Mouse (Mus musculus) kidney, adult 2 months (tissue): Measurements from ENCODE around the gene Sp7. TPM values are rescaled to one million over a fixed set of nuclear protein-coding genes. Genes with fewer than 3 reads are reported as not detected.
A peak's percentile ranks its signal among the peaks of the same experiment; 100 is the strongest.

Experiments used
- DNase-seq: peaks from one replicate; pipeline ENCODE4 v3.0.0; 2021
- H3K27ac ChIP-seq: fragments of 200-500 bp; 2 replicates; pipeline ENCODE4 v1.5.1; 2012; ENCODE audit warnings: low read depth, low read length, control low read depth, inconsistent platforms; ENCODE audit not compliant: insufficient read depth
- H3K27me3 ChIP-seq: fragments of 200-500 bp; replicated peaks from 2 replicates; pipeline ENCODE4 v1.6.1; 2012; ENCODE audit warnings: mild to moderate bottlenecking, moderate library complexity, low read length, inconsistent platforms; ENCODE audit not compliant: control insufficient read depth, insufficient read depth
- H3K36me3 ChIP-seq: fragments of 200-500 bp; 2 replicates; pipeline ENCODE4 v1.6.1; 2012; ENCODE audit warnings: mild to moderate bottlenecking, moderate library complexity, low read length, inconsistent platforms; ENCODE audit not compliant: control insufficient read depth, insufficient read depth
- H3K4me1 ChIP-seq: fragments of 200-500 bp; 2 replicates; pipeline ENCODE4 v1.6.1; 2011; ENCODE audit warnings: low read length; ENCODE audit not compliant: control insufficient read depth, insufficient read depth
- H3K4me3 ChIP-seq: fragments of 200-500 bp; 2 replicates; pipeline ENCODE4 v1.5.1; 2011; ENCODE audit warnings: mild to moderate bottlenecking, low read depth, low read length, control low read depth; ENCODE audit not compliant: insufficient read depth
- CTCF ChIP-seq: fragments of 200-500 bp; conservative IDR thresholded peaks from 2 replicates; pipeline ENCODE4 v1.5.1; 2011; ENCODE audit warnings: low read depth, mild to moderate bottlenecking, control low read depth, low read length, moderate library complexity, mixed read lengths; ENCODE audit not compliant: insufficient read depth, insufficient read length
- POLR2A ChIP-seq: fragments of 200-500 bp; IDR thresholded peaks from one replicate; pipeline ENCODE4 v1.6.1; 2011; ENCODE audit warnings: low read depth, low read length, control low read depth
- WGBS: fragments of 180-500 bp; shearing (Covaris S2); methylation state at CpG from one replicate; pipeline ENCODE4 v1.1.7; 2018; 5-methylcytosine and 5-hydroxymethylcytosine counted together
- polyA plus RNA-seq: library from polyadenylated mRNA; depleted of rRNA; stranded (reverse); fragments of >200 nt; gene quantifications from 2 replicates; pipeline ENCODE4 v1.2.3, GENCODE M21; 2012; rRNA removed

Gene Sp7
- 0.05 and 0.06 TPM in 2 replicates for polyA plus RNA-seq

- no peaks in the 10 kb centered on the region for H3K27me3 ChIP-seq
- H3K4me3 ChIP-seq, result no peak within 1 kb of the TSS
- DNase-seq, result no peak
Measured at GRCm38 (mm10) chr15:102366733-102367344, at the start of gene Sp7. Gene Sp7 (minus strand): TSS chr15:102367182.

GRCm38 (mm10) chr15:102413687-102414086 is 46.7 kb upstream of the Sp7 start:
- no peak for DNase-seq
- no peaks in the 10 kb centered on the region for H3K27me3 ChIP-seq
- no peak overlapping the region for H3K4me3 ChIP-seq
- no peak for TF ChIP-seq CTCF
- no peak for TF ChIP-seq POLR2A
- H3K4me1 ChIP-seq, result peaks cover 5% of the 10 kb centered on the region; the same call in 1 of the 2 replicates
- no peak overlapping the region for H3K27ac ChIP-seq
- H3K36me3 ChIP-seq, result peaks cover 5% of the 10 kb centered on the region

More at GRCm38 (mm10) chr15:102366733-102367344, at the start of gene Sp7:
- TF ChIP-seq POLR2A, result no peak
- no peak for TF ChIP-seq CTCF
- H3K36me3 ChIP-seq, result no peaks in the 10 kb centered on the region
- no peaks in the 10 kb centered on the region for H3K4me1 ChIP-seq
- WGBS, result 7% methylated on average over 15 of the region's 15 CpGs
- no peak within 1 kb of the TSS for H3K27ac ChIP-seq

- H3K4me3 ChIP-seq, result no peak overlapping the region
Measured at GRCm38 (mm10) chr15:102411077-102411476, 44.1 kb upstream of the Sp7 start.

DNA sequence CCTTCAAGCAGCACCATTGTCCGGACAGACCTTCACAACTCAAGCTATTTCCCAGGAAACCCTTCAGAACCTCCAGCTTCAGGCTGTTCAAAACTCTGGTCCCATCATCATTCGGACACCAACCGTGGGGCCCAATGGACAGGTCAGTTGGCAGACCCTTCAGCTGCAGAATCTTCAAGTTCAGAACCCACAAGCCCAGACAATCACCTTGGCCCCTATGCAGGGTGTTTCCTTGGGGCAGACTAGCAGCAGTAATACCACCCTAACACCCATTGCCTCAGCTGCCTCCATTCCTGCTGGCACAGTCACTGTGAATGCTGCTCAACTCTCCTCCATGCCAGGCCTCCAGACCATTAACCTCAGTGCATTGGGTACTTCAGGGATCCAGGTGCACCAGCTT is 42.3 kb upstream of the Sp7 start:
- Histone ChIP-seq H3K4me1 (peaks cover 8% of the 10 kb centered on the region; the same call in 1 of the 2 replicates), H3K27me3 (no peaks in the 10 kb centered on the region), H3K4me3 (no peak overlapping the region), H3K27ac (no peak overlapping the region), H3K36me3 (peaks cover 7% of the 10 kb centered on the region)
- no peak for TF ChIP-seq POLR2A
- no peak for TF ChIP-seq CTCF
- DNase-seq, result no peak
- 87% methylated on average over 3 of the region's 3 CpGs for WGBS

More at GRCm38 (mm10) chr15:102411077-102411476, 44.1 kb upstream of the Sp7 start:
- H3K36me3 ChIP-seq, result peaks cover 7% of the 10 kb centered on the region
- TF ChIP-seq POLR2A (no peak), CTCF (no peak)
- no peak overlapping the region for H3K27ac ChIP-seq
- no peaks in the 10 kb centered on the region for H3K27me3 ChIP-seq
- DNase-seq, result no peak
- peaks cover 5% of the 10 kb centered on the region; the same call in 1 of the 2 replicates for H3K4me1 ChIP-seq
- WGBS, result 93% methylated on average over 1 of the region's 1 CpGs

- Histone ChIP-seq H3K36me3 (peaks cover 6% of the 10 kb centered on the region), H3K4me1 (peaks cover 8% of the 10 kb centered on the region; the same call in 1 of the 2 replicates), H3K4me3 (no peak overlapping the region), H3K27me3 (no peaks in the 10 kb centered on the region), H3K27ac (no peak overlapping the region)
- TF ChIP-seq POLR2A (no peak), CTCF (no peak)
- no peak for DNase-seq
- WGBS, result 61% methylated on average over 2 of the region's 2 CpGs
Measured at GRCm38 (mm10) chr15:102408558-102409130, 41.7 kb upstream of the Sp7 start.

GRCm38 (mm10) chr15:102407681-102408557 is 40.9 kb upstream of the Sp7 start:
- TF ChIP-seq POLR2A, result no peak
- TF ChIP-seq CTCF, result no peak
- H3K4me1 ChIP-seq, result peaks cover 8% of the 10 kb centered on the region; the same call in 1 of the 2 replicates
- H3K27ac ChIP-seq, result no peak overlapping the region
- WGBS, result 87% methylated on average over 10 of the region's 10 CpGs
- peaks cover 5% of the 10 kb centered on the region for H3K36me3 ChIP-seq
- no peak overlapping the region for H3K4me3 ChIP-seq
- DNase-seq, result no peak
- H3K27me3 ChIP-seq, result no peaks in the 10 kb centered on the region

DNA sequence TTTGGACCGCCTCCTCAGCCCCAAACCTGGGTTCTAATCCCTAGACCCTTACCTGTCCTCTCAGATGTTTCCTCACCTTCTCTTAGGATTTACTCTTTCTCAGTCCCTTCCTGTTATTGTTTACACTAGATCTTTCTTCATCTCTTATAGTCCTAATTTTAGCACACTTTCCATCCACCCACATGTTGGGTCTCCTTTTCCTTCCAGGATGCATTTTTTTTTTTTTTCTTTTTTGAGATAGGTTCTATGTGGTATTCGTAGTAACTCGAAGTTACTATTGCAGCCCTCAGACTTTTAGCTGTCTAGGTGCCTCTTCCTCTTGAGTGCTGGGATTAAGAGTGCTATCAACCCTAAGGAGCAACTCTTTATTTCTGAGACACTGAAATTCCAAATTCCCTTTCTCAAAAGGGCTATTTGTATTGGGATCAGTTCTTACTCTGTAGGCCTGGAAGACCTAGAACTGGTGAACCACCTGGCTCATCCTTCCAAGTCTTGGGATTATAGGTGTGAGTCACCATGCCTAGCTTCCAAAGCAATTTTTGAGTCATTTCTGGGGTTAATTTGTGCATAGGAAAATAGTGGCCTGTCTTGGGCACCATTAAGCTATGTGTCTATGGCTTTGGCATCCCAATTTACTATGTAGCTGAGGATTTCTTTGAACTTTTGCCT is 40.1 kb upstream of the Sp7 start:
- H3K4me3 ChIP-seq, result peak overlapping the region; percentile 63
- no peak for TF ChIP-seq POLR2A
- H3K36me3 ChIP-seq, result peaks cover 5% of the 10 kb centered on the region
- WGBS, result 6% methylated on average over 3 of the region's 3 CpGs
- H3K27ac ChIP-seq, result peak overlapping the region; percentile 28
- peaks cover 8% of the 10 kb centered on the region; the same call in 1 of the 2 replicates for H3K4me1 ChIP-seq
- H3K27me3 ChIP-seq, result no peaks in the 10 kb centered on the region
- DNase-seq, result no peak
